Mouse (Mus musculus): ENCODE results near the gene Swi5. TPM values are rescaled to one million over a fixed set of nuclear protein-coding genes. Genes with fewer than 3 reads are reported as not detected.

Swi5 gene
- total RNA-seq, 1 experiment: 280 TPM

DNA sequence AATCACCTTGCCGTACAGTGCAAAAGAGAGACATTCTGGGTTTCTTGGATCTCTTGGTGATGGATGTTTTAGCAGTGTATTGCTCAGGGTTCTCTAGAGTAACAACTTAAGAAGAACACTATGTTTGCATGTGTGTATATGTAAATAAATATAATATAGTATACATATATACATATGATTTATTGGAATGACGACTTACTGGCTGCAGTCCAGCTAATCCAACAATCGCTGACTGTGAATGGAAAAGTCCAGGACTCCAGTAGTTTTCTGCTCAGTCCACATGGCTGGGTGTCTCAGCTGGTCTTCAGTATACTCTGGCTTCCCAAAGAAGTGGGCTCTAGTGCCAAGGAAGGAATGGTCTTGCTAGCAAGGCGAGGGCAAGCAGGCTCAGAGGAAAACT lies 50.3 kb downstream of the Swi5 start:
- no peak overlapping the region for H3K27ac ChIP-seq (ENCODE audit: insufficient read depth, low read depth, low read length, poor library complexity, severe bottlenecking)

GRCm38 (mm10) chr2:32236760-32237487 lies 51.0 kb downstream of the Swi5 start:
- H3K4me3 ChIP-seq (ENCODE audit: insufficient read depth in 1 of 2, low read depth in 1 of 2, low read length in 2 of 2, poor library complexity in 1 of 2, severe bottlenecking in 1 of 2): peak overlapping the region; percentile 77 to 89
- H3K4me1 ChIP-seq (ENCODE audit: control insufficient read depth in 2 of 2, insufficient read depth in 2 of 2, low read length in 2 of 2, poor library complexity in 1 of 2): peaks cover 0 to 6% of the 10 kb centered on the region in 2 experiments; a peak in 2 of 4 replicates
- in situ Hi-C loops (cut with MboI; ENCODE audit: low sequenced_read_pairs in 2 of 2, unreplicated experiment in 2 of 2): no loop called here
- no peaks in the 10 kb centered on the region for H3K9me3 ChIP-seq (ENCODE audit: control insufficient read depth, insufficient read depth, low read depth, low read length)
- TF ChIP-seq MAFK (IDR thresholded peaks at IDR 0.05; ENCODE audit: insufficient read depth, low read depth, low read length) (no peak), CHD2 (IDR thresholded peaks at IDR 0.05; ENCODE audit: low read depth, low read length) (no peak), ZC3H11A (IDR thresholded peaks at IDR 0.05; ENCODE audit: borderline replicate concordance, low read depth, low read length) (no peak), ZNF384 (IDR thresholded peaks at IDR 0.05; ENCODE audit: low read depth, low read length) (no peak), HCFC1 (IDR thresholded peaks at IDR 0.05; ENCODE audit: borderline replicate concordance, insufficient read depth, low read length) (no peak)
- peak overlapping the region; percentile 31; the same call in 1 of the 2 replicates for H3K27ac ChIP-seq (ENCODE audit: insufficient read depth, low read depth, low read length, poor library complexity, severe bottlenecking)
- peak overlapping the region; percentile 87 for H3K9ac ChIP-seq (ENCODE audit: insufficient read depth, low read depth, low read length, poor library complexity, severe bottlenecking)
- DNase-seq (ENCODE audit: low read depth, low spot score): peak; percentile 51
- H3K36me3 ChIP-seq (ENCODE audit: control insufficient read depth, insufficient read depth, low read length, poor library complexity, severe bottlenecking): peaks cover 22% of the 10 kb centered on the region; the same call in 1 of the 2 replicates

More for the DNA sequence above, 50.3 kb downstream of the Swi5 start:
- H3K36me3 ChIP-seq (ENCODE audit: control insufficient read depth, insufficient read depth, low read length, poor library complexity, severe bottlenecking): peaks cover 20% of the 10 kb centered on the region; the same call in 1 of the 2 replicates
- peaks cover 0 to 6% of the 10 kb centered on the region in 2 experiments; a peak in 2 of 4 replicates for H3K4me1 ChIP-seq (ENCODE audit: control insufficient read depth in 2 of 2, insufficient read depth in 2 of 2, low read length in 2 of 2, poor library complexity in 1 of 2)
- DNase-seq (ENCODE audit: low read depth, low spot score): no peak
- H3K9ac ChIP-seq (ENCODE audit: insufficient read depth, low read depth, low read length, poor library complexity, severe bottlenecking): peak overlapping the region; percentile 87; the same call in 1 of the 2 replicates
- H3K4me3 ChIP-seq (ENCODE audit: insufficient read depth in 1 of 2, low read depth in 1 of 2, low read length in 2 of 2, poor library complexity in 1 of 2, severe bottlenecking in 1 of 2): peak overlapping the region; percentile 77 to 89
- TF ChIP-seq ZNF384 (IDR thresholded peaks at IDR 0.05; ENCODE audit: low read depth, low read length) (no peak), ZC3H11A (IDR thresholded peaks at IDR 0.05; ENCODE audit: borderline replicate concordance, low read depth, low read length) (no peak), MAFK (IDR thresholded peaks at IDR 0.05; ENCODE audit: insufficient read depth, low read depth, low read length) (no peak), HCFC1 (IDR thresholded peaks at IDR 0.05; ENCODE audit: borderline replicate concordance, insufficient read depth, low read length) (no peak), CHD2 (IDR thresholded peaks at IDR 0.05; ENCODE audit: low read depth, low read length) (no peak)
- in situ Hi-C loops (cut with MboI; ENCODE audit: low sequenced_read_pairs in 2 of 2, unreplicated experiment in 2 of 2): no loop called here
- no peaks in the 10 kb centered on the region for H3K9me3 ChIP-seq (ENCODE audit: control insufficient read depth, insufficient read depth, low read depth, low read length)

DNA sequence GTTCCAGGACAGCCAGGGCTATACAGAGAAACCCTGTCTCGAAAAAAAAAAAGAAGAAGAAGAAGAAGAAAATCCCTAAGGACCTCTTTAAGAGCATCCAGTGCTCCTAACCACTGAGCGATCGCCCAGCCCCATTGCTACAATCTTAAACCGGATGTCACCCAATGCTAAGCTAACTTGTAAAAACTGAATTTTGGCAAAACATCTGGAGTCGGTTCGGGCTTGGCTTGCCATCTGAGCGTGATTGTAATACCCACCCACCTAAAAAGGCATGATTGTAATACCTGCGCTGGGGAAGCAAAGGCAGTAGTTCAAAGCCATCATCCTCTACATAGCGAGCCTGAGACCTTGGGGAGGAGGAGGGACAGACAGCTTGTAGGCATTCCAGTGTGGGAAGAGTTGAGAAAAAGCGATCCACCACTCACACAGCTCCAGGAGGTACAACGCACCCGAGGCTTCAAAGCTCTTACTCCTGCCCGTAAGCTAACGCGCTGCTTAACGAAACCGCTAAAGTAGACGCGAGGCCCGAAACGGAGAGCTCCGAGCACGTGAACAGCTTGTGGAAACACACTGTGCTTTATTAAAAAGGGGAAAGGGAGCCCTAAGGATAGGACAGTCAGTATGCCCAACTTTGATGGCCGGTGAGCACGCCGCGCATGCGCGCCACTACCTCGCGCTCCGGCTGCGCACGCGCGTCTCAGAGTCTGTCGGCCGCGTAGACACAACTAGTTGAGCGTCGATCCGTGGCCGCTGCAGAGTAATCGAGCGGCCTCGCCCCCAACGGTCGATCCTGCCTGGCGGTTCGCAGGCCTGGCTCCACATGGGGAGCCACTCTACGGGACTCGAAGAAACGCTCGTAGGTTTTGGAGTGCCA lies 51.8 kb downstream of the Swi5 start, which contains the start of gene Pomt1:
TSS of gene Pomt1 (plus strand) at position 705 of the 874 bp plus-strand sequence.
- Histone ChIP-seq H3K9ac (ENCODE audit: insufficient read depth, low read depth, low read length, poor library complexity, severe bottlenecking) (peak within 1 kb of the TSS; percentile 87), H3K27ac (ENCODE audit: insufficient read depth, low read depth, low read length, poor library complexity, severe bottlenecking) (peak within 1 kb of the TSS; percentile 56), H3K4me1 (ENCODE audit: control insufficient read depth in 2 of 2, insufficient read depth in 2 of 2, low read length in 2 of 2, poor library complexity in 1 of 2) (peaks cover 0 to 5% of the 10 kb centered on the region in 2 experiments; a peak in 2 of 4 replicates), H3K9me3 (ENCODE audit: control insufficient read depth, insufficient read depth, low read depth, low read length) (no peaks in the 10 kb centered on the region), H3K36me3 (ENCODE audit: control insufficient read depth, insufficient read depth, low read length, poor library complexity, severe bottlenecking) (peaks cover 25% of the 10 kb centered on the region), H3K4me3 (ENCODE audit: insufficient read depth in 1 of 2, low read depth in 1 of 2, low read length in 2 of 2, poor library complexity in 1 of 2, severe bottlenecking in 1 of 2) (peak within 1 kb of the TSS; percentile 77 to 89)
- in situ Hi-C loops (cut with MboI; ENCODE audit: low sequenced_read_pairs in 2 of 2, unreplicated experiment in 2 of 2): no loop called here
- peak; percentile 90 for DNase-seq (ENCODE audit: low read depth, low spot score)
- TF ChIP-seq HCFC1 (IDR thresholded peaks at IDR 0.05; ENCODE audit: borderline replicate concordance, insufficient read depth, low read length): peak; percentile 81
- TF ChIP-seq MAFK (IDR thresholded peaks at IDR 0.05; ENCODE audit: insufficient read depth, low read depth, low read length): no peak

DNA sequence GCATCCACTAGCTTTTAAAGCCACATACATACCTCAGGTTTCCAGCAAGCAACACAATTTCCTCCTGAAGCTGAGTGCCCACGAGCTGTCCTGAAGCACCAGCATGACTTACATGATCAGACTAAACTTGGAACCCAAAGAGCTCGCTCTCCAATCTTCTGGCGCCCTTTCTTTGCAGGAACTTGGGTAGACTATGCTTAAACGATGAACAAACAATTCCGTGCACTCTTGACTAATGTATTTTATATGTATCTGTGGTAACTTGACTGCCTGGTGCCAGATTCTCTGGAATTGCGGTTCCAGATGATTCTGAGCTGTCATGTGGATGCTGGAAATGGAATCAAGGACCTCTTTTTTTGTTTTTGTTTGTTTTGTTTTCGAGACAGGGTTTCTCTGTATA lies 52.4 kb downstream of the Swi5 start:
- Histone ChIP-seq H3K36me3 (ENCODE audit: control insufficient read depth, insufficient read depth, low read length, poor library complexity, severe bottlenecking) (peaks cover 29% of the 10 kb centered on the region), H3K9me3 (ENCODE audit: control insufficient read depth, insufficient read depth, low read depth, low read length) (no peaks in the 10 kb centered on the region), H3K4me1 (ENCODE audit: control insufficient read depth in 2 of 2, insufficient read depth in 2 of 2, low read length in 2 of 2, poor library complexity in 1 of 2) (peaks cover 0 to 2% of the 10 kb centered on the region in 2 experiments; a peak in 1 of 4 replicates), H3K9ac (ENCODE audit: insufficient read depth, low read depth, low read length, poor library complexity, severe bottlenecking) (peak overlapping the region; percentile 82; the same call in 1 of the 2 replicates), H3K4me3 (ENCODE audit: insufficient read depth in 1 of 2, low read depth in 1 of 2, low read length in 2 of 2, poor library complexity in 1 of 2, severe bottlenecking in 1 of 2) (peak overlapping the region; percentile 72 to 89), H3K27ac (ENCODE audit: insufficient read depth, low read depth, low read length, poor library complexity, severe bottlenecking) (no peak overlapping the region)
- TF ChIP-seq CHD2 (IDR thresholded peaks at IDR 0.05; ENCODE audit: low read depth, low read length): no peak
- TF ChIP-seq MAFK (IDR thresholded peaks at IDR 0.05; ENCODE audit: insufficient read depth, low read depth, low read length): no peak
- no peak for TF ChIP-seq ZC3H11A (IDR thresholded peaks at IDR 0.05; ENCODE audit: borderline replicate concordance, low read depth, low read length)
- TF ChIP-seq HCFC1 (IDR thresholded peaks at IDR 0.05; ENCODE audit: borderline replicate concordance, insufficient read depth, low read length): no peak
- TF ChIP-seq ZNF384 (IDR thresholded peaks at IDR 0.05; ENCODE audit: low read depth, low read length): no peak
- in situ Hi-C loops (cut with MboI; ENCODE audit: low sequenced_read_pairs in 2 of 2, unreplicated experiment in 2 of 2): no loop called here
- DNase-seq (ENCODE audit: low read depth, low spot score): no peak

Other genes starting within 250 kb of the Swi5 start
- gene Fam78a, start 203.2 kb downstream of the Swi5 start, total RNA-seq (2012; rRNA removed): 4.1 and 4.8 TPM in 2 replicates
- 1.4 and 4.3 TPM in 2 replicates for gene Plpp7, start 192.5 kb downstream of the Swi5 start, total RNA-seq (2012; rRNA removed)
- gene Prrc2b, start 137.0 kb downstream of the Swi5 start, total RNA-seq (2012; rRNA removed): 75.1 and 88.5 TPM in 2 replicates
- gene Pomt1, start 51.5 kb downstream of the Swi5 start, total RNA-seq (2012; rRNA removed): 36.5 and 63.7 TPM in 2 replicates
- 52.1 and 56.8 TPM in 2 replicates for gene Uck1, start 27.9 kb downstream of the Swi5 start, total RNA-seq (2012; rRNA removed)
- 42.2 and 49.9 TPM in 2 replicates for gene Golga2, start 691 bp downstream of the Swi5 start, total RNA-seq (2012; rRNA removed)
- 13.6 and 18.7 TPM in 2 replicates for gene Ciz1, start 64.3 kb upstream of the Swi5 start, total RNA-seq (2012; rRNA removed)
- 1.5 and 2.5 TPM in 2 replicates for gene Dnm1, start 65.3 kb upstream of the Swi5 start, total RNA-seq (2012; rRNA removed)
- 20.0 and 31.3 TPM in 2 replicates for gene 1110008P14Rik, start 93.9 kb upstream of the Swi5 start, total RNA-seq (2012; rRNA removed)
- not detected in 2 replicates for gene Lcn2, start 100.2 kb upstream of the Swi5 start, total RNA-seq (2012; rRNA removed)
- 24.9 and 30.7 TPM in 2 replicates for gene Ptges2, start 107.8 kb upstream of the Swi5 start, total RNA-seq (2012; rRNA removed)
- 2.1 and 2.5 TPM in 2 replicates for gene Naif1, start 162.4 kb upstream of the Swi5 start, total RNA-seq (2012; rRNA removed)
- gene Slc25a25, start 163.4 kb upstream of the Swi5 start, total RNA-seq (2012; rRNA removed): 22.1 and 23.4 TPM in 2 replicates
- 11.6 TPM in 2 replicates for gene Fam102a, start 247.3 kb upstream of the Swi5 start, total RNA-seq (2012; rRNA removed)

Measured in ES-E14 (cell line).